Mouse (Mus musculus): ENCODE measurements around the gene Myef2.

GRCm38 (mm10) chr2:125067373-125067772 is 56.1 kb downstream of the Myef2 start:
- no peak for TF ChIP-seq EP300 (IDR thresholded peaks at IDR 0.05; ENCODE audit: insufficient read depth, low read depth, low read length)
- no peak for TF ChIP-seq CTCF (IDR thresholded peaks at IDR 0.05)
- no peak for TF ChIP-seq POLR2A (IDR thresholded peaks at IDR 0.05; ENCODE audit: insufficient read depth, low read depth, low read length)

All from heart, adult 2 months (tissue).